Mouse (Mus musculus): ENCODE measurements around the gene Gm6793.

Gm6793 gene

DNA sequence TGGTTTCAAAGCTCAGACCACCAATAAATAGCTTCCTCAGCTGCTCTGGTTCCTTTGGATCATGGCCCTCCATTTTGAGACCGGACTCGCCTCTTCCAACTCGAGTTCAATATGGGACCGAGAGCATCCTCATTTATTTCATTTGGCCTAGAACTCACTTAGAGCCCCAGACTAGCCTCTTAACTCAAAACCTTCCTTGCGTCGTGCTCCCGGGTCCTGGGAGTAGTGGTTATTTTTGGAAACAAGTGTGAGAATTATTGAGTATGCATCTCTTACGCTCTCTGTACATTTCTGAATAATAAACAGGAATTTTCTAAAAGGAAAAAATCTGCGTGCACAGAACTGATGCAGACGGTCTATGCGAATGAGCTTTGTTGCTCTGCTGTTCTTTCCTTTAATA is at the start of gene Gm6793:
TSS of gene Gm6793 (minus strand) at position 101 of the 400 bp plus-strand sequence.
- no peak for DNase-seq

DNA sequence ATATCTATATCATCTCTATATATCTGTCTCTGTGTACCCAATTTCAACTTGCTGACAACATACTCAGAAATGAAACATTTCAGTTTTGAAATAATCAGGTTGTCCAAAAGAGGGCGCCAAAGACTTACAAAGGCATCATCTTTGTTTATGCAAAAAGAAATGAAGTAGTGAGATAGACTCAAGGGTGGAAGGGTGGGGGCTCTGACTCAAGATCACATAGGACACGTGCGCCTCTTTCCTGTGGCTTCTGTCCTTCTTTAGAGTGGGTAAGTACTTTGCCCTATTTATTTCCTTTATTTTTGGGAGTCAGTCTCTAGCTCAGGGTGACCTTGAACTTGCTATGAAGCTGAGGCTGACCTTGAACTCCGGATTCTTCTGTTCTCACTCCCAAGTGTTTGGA is 46.5 kb upstream of the Gm6793 start:
- DNase-seq = no peak

DNA sequence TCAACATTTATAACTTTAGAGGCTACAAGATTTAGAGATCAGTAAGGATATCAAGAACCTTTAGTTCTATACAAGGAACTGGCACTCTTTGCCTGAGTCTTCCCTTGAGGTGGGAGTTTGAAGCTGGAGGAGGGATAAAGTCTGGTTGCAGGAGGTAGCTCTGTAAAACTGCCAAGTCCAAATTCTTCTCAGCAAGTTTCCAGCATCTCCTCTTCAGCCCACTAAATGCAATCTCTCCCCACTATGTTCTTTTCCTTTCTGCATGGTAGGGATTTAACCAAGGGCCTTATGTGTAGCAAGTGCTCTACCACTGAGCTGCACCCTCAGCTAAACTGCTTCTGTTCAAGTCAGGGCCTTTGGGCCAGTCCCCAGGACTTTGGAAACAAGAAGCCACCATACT is 39.6 kb upstream of the Gm6793 start:
- no peak for DNase-seq

DNA sequence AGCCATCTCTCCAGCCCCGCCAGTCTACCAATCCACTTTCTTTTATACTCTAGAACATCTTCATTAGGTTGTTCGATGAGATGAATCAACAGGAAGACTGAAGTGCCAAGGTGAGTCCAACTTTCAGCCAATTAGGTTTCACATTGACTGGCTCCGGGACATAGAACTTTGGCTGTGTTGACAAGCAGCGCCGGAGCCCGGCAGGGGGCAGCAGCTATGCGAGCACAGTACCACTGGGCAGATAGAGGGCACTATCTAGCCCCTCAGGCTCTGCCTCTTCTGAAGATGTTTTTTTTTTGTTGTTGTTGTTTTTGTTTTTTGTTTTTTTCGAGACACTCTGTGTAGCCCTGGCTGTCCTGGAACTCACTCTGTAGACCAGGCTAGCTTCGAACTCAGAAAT is 36.7 kb upstream of the Gm6793 start:
- DNase-seq = no peak

DNA sequence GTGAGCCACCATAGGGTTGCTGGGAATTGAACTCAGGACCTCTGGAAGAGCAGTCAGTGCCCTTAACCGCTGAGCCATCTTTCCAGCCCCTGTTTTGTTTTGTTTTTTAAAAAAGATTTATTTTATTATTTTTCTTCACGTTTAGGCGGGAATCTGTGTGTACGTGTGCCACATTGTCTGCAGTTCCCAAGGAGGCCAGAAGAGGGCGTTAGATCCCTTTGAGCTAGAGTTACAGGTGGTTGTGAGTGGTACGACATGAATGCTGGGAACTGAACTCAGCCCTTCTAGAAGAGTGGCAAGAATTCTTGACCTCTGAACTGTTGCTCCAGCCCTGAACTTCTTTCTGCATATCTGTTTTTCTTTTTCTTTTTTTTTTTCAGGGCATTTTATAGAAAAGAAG is 35.1 kb upstream of the Gm6793 start:
- DNase-seq = no peak

DNA sequence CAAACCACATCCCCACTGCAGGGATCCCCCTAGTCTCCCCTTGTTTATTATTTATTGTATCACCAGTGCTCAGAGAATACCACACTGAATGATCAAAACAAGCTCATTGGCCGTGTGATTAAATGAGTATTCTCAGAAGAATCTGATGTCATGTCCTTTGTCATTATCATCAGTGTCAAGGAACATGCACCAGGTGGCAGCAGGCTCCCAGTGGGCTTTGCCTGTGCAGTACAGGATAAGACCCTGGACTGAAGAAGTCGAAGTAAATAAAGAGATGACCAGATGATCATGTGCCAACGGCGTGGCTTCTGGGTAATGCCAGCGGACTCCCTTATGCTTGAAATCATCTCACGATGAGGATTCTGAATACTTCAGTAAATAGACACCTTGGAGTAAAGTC is 33.5 kb upstream of the Gm6793 start:
- DNase-seq = no peak

DNA sequence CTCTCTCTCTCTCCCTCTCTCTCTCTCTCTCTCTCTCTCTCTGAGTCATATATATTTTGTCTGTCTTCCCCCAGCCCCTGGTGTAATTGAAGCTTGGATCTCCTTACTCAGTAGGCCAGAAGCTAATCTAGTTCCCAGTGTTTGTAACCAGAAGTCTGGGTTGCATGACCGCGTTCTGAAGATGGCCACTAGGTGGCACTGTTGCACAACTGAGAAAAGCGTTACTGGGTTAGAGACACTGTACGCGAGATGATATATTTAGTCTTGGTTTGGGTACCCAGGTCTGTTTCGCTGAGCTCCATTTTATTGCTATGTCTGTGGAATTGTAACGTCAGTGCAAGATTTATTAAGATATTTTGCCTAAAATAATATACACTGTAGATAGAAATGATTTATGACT is 31.1 kb upstream of the Gm6793 start:
- DNase-seq = peak; percentile 51

DNA sequence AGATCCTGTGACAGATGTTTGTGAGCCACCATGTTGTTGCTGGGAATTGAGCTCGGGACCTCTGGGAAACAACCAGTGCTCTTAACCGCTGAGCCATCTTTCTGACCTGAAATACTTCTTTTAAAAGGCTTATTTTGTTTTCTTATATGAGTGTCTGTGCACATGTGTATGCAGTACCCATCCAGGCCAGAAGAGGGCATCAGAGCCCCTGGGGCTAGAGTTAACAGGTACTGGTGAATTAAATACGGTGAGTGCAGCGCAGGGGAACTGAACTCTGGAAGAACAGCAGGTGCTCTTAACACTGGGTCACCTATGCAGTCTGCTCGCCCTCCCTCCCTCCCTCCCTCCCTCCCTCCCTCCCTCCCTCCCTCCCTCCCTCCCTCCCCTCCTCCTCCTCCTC is 30.3 kb upstream of the Gm6793 start:
- DNase-seq = no peak

DNA sequence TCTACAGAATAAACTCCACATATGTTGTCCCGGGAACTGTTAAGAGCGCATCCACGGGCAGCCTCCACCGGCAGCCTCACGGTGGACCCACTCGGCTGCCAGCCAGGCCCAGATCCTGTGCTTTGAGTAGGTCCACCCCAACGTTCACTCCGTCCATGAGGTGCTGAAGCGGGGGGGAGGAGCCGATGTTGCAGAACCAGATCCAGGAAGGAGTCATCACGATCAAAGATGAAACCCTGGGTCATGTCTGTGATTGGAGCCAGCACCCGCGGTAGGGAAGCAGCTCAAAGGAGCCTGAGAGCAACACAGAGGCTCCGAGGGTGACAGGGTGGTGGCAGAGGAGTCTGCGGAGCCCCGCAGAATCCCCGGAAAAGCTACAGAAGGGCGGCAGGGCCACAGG is 22.7 kb upstream of the Gm6793 start:
- DNase-seq = no peak

DNA sequence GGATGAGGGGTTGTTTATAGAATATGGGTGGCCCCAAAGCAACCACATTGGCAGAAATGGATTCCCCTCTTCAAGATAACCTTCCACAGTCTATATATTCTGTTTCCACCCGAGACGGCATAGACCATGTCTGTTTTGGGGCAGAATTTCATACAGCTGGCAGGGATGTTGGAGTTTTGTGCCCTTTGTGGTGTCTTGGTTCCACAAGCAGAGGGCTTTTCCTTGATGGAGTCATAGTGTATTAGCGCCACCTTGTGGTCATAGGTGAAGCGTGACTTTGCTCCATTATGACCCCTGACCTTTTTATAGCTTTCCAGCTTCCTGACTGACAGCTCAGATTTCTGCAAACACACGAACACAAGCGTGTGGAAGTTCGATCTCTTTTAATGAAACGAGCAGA is 19.8 kb upstream of the Gm6793 start:
- peak; percentile 17 for DNase-seq

DNA sequence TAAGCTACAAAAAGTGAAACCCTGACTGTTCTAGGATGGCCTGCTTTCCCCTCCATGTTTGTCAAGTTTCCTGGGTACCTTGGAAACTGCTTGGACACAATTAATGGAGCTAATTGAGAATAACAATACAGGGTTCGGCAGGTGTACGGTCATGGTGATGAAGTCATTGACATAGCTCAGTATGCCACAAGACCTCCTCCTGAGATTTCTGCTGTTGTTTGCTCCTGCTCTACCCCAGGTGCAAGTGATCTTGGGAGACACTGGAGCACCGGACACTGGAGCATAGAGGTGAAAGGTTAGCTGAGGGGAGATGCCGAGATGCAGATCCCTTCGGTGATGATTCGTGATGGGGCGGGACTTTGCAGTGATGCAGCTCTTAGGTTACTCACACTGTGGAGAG is 18.2 kb upstream of the Gm6793 start:
- no peak for DNase-seq

DNA sequence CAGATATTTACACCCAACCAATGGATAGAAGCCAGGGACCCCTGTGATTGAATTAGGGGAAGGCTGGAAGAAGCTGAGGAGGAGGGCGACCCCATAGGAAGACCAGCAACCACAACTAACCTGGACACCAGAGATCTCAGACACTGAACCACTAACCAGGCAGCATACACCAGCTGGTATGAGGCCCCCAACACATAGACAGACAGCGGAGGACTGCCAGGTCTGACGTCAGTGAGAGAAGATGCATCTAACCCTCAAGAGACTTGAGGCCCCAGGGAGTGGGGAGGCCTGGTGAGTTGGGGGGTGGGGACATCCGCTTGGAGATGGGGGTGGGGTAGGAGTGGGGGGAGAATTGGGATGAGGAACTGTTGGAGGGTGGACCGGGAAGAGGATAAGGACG is 15.8 kb upstream of the Gm6793 start:
- no peak for DNase-seq

DNA sequence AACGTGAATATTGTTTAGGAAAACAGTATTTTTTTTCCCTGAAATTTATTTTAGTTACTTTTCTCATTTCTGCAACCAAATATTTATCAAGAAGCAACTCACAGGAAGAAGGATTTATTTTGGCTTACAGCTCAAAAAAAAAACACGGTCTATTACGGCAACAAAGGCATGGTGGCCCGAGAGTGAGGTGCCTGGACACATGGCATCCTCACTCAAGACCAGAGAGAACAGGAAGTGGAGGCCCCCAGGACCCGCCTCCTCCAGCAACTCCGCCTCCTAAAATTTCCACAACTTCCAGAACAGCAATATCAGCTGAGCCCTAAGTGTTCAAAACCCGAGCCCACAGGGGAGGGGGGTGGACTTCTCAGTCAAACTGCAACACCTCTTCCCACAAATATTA is 14.6 kb upstream of the Gm6793 start:
- no peak for DNase-seq

DNA sequence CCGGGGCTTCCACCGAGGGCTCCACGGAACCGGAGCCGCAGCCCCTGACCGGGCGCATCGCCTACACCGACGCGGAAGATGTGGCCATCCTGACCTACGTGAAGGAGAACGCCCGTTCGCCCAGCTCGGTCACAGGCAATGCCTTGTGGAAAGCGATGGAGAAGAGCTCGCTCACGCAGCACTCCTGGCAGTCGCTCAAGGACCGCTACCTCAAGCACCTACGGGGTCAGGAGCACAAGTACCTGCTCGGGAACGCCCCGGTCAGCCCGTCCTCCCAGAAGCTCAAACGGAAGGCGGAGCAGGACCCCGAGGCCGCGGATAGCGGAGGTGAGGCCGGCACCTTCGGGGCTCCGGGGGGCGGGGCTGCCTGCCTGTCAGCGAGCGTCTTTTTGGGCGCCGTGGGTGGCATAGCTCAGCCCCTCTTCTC is 3.0 kb downstream of the Gm6793 start:
- peak; percentile 50 for DNase-seq

DNA sequence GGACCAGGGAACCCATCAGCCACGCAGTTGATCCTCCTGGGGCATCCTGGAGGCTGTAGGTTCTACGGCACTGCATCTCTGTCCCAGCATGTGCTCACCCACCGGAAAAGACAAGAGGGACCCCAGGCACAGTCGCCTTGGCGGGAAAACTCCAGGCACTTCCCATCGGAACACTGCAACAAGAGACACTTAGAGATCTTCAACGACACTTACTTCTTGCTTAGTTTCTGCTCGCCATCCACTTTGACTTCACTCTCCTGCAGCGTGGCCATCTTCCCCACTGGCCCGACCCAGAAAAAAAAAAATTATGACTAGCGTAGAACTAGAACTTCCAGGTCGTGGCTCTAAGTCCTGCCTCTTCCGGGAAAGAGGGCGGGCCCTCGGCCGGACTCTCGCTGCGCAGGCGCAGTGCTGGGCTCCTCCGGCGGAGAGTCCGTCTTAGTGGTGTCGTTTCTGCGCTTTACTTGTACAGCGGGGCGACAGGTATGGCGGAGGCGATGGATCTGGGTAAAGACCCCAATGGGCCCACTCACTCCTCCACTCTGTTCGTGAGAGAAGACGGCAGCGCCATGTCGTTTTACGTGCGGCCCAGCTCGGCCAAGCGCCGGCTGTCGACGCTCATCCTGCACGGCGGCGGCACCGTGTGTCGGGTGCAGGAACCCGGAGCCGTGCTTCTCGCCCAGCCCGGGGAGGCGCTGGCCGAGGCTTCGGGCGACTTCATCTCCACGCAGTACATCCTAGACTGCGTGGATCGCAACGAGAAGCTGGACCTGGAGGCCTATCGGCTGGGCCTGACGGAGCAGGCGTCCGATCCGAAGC is 3.6 kb downstream of the Gm6793 start, which contains the start of the genes Kars and Terf2ip:
TSS of gene Kars (minus strand) at position 327 of the 819 bp plus-strand sequence.
TSS of gene Terf2ip (plus strand) at position 402 of the 819 bp plus-strand sequence.
- DNase-seq = peak; percentile 92

DNA sequence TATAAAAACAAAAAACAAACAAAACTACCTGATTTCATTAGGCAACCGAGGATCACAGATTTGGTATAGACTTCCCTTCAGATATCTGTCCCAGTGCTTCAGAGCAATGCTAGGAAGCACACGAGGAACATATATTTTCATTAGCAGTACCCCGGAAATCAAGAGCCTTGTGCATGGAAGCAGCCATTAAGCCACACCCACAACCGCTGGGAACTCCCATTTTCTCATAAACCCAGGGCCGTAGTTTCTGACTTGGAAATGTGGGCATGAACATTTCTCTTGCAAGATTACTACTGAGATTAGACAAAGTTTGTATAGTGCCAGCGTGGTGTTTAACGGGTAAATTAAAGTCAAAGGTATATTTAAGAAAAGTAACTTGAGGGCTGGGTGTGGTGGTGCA is 5.3 kb downstream of the Gm6793 start:
- no peak for DNase-seq

DNA sequence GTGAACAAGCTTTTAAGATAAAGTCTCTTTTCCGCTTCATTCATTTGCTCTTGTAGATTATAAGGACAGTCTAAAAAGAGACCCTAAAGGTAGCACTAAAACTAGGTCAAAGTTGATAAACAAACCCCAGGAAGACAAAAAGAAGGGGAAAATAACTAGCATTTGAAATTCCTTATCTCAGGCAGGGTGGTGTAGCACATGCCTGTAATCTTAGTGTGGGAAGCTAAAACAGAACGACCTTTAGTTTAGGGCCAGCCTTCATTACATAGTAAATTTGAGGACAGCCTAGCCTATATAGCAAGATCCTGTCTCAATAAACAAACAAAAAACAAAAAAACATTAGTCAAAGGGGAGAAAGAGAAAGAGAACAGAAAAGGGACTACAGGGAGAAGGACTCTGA is 7.2 kb downstream of the Gm6793 start:
- no peak for DNase-seq

DNA sequence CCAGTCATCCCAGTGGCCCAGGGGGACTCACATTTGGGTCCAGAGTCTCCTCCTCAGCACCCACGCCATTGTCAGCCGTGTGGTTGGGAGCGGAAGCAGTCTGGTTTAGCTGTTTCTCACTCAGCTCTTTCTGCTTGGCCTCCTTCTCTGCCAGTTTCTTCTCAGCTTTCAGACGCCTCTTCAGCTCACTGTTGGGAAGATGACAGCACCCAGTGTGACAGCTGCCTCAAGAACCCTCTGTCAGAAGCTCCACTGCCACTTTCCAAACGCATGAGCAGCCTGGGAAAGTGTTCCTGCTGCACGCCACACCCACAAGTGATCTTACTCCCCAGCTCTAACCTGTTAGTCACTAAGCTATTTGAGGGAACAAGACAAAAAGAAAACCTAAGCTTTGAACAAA is 9.2 kb downstream of the Gm6793 start:
- no peak for DNase-seq

DNA sequence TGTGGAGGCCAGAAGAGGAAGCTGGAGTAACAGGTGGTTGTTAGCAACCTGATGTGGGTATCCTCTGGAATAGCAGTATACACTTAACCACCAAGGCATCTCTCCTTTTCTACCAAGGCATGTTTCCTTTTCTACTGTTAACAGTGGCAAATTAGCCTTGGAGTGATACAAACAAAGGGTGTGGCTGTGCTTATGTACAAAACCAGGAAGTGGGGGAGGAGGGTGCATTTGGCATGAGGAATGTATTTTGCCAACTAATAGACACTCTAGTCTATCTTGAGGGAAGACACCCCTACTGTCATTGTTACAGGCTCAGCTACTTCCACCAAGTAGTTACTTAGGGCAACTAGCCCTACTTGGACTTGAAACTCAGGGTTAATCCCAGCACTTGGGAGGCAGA is 10.1 kb downstream of the Gm6793 start:
- no peak for DNase-seq

DNA sequence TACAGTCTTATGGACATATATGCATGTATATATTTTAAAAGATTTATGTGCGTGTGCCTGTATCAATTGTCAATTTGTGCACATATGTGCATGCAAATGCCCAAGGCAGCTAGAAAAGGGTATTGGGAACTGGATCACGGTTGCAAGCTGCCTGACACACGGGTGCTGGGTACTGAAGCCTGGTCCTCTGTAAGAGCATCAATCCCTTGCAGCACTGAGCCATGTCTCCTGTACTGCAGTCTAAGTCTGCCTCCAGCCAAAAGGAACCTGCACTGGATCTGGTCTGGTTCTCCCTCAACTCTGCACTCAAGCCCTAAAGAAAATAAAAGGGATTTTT is 22.2 kb downstream of the Gm6793 start:
- DNase-seq = no peak

DNA sequence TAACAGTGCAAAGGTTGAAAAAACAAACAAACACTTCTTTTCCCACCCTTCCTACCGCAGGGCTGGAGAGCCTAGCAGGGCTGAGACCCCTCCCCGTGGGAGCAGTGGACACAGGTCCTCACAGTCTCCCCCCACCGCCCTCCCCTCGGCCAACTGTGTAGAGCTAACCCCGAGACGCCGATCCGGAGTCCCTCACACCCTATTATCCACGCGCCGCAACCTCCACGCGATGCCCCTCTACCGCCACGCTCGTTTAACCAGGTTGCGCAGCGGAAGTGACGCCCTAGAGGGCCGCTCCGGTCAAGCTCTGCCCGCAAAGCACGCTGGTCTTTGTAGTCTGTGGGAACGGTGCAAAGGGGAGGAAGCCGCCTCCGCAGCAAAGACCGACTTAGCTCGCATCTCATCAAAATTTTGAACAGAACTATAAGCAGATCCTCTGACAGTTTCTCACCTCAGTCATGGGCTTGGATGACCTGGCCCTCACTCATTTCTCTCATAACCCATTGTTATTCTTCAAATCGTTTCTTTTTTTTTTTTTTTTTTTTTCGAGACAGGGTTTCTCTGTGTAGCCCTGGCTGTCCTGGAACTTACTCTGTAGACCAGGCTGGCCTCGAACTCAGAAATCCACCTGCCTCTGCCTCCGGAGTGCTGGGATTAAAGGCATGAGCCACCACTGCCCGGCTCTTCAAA is 22.7 kb downstream of the Gm6793 start, which contains the start of gene Adat1:
TSS of gene Adat1 (minus strand) at position 290 of the 690 bp plus-strand sequence.
- DNase-seq = peak; percentile 78

DNA sequence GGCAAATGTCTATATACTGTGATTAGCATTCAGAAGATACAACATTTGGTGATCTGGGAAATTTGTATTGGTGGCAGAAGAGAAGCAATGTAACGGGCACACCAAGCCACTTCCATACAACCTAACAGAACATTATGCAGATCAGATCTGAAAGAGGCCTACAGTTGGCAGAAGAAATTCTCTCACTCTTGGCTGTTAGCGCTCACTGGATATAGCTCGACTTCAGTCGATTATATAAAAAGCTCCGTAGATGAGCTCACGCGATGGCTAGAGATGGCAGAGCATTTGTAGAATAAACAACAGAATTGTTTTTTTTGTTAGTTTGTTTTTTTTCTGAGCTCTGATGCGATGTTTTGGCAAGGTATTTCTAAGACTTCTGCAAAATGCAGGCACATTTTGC is 23.6 kb downstream of the Gm6793 start:
- no peak for DNase-seq

DNA sequence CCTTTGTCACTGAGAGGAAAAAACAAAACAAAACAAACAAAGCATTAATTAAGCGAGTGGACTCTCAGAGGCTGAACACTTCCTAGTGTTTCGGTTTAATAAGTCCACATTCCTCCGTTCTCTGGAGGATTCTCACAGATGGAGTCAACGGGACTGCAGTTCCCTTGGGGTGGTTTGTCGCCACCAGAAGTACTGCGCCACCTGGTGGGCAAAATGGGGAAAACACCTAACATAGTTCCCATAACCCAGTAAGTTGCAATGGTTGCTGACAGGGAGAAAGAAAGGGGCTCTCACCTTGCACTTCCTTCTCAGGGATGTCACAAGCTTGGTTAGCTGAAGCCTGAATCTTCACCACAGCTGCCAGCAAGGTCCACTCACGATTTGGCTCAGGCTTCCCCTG is 24.9 kb downstream of the Gm6793 start:
- DNase-seq = peak; percentile 51

DNA sequence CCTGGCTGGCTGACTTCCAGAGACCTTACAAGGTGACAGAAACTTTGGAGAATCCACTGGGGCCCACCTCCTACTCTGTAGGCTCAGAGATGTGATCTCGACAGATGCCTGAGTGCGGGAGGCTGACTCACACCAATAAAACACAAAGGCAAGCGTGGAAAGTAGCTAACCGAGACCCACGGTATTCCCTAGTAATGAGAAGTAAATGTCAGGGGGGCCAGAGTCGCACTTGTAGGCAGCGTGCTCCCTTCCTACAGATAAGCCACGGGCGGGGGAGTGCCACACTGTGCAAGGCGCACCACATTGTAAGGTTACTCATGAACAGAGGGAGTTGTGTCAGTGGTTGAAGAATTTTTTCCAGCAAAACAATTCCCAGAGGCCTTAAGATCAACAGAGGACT is 30.3 kb downstream of the Gm6793 start:
- DNase-seq = no peak

DNA sequence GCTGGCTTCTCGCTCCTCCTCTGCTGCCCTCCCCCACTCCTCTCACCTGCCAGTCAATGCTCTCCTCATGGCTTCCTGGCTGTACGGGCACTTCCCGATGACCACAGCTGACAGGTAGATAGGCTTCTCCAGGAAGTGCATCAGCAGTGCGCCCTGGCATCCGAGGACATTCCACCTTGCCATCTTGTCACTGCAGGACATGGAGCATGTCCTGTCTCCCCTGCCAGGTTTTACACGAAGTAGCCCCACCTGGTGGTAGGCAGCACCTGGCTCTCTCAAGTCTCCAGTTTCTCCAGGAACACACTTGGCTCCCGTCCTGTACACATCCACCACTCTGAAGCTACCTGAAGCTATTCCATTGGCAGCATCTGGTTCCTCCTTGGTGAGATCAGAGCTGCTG is 32.7 kb downstream of the Gm6793 start:
- DNase-seq = no peak
